Mouse (Mus musculus) regulatory T cell (primary cell): ENCODE measurements around the gene Col8a2.

ENCODE experiments used
- in situ Hi-C: fragments of 300-600 bp; cut with MboI, MseI; formaldehyde crosslinking; loops from one replicate; pipeline ENCODE4 v1.15.1; 2025; ENCODE audit warnings: high pct_unique_total_duplicates

The Col8a2 gene

GRCm38 (mm10) chr4:126260520-126261201 lies 25.9 kb upstream of the Col8a2 start:
- in situ Hi-C loops, result loop anchor here (5.0 kb wide), 1 partner anchor 33 kb away; no protein-coding TSS in a partner anchor

- in situ Hi-C loops, result loop anchor here (5.0 kb wide), 1 partner anchor 34 kb away; no protein-coding TSS in a partner anchor
These were observed 25.3 kb upstream of the Col8a2 start for GRCm38 (mm10) chr4:126261266-126261665.

GRCm38 (mm10) chr4:126261675-126262074 lies 24.9 kb upstream of the Col8a2 start:
- in situ Hi-C loops, result loop anchor here (5.0 kb wide), 1 partner anchor 34 kb away; no protein-coding TSS in a partner anchor

- in situ Hi-C loops, result loop anchor here (5.0 kb wide), 1 partner anchor 35 kb away; no protein-coding TSS in a partner anchor
These were observed 24.3 kb upstream of the Col8a2 start, which contains the start of gene Trappc3 for GRCm38 (mm10) chr4:126262119-126262807. Gene Trappc3 (plus strand): TSS chr4:126262325.

GRCm38 (mm10) chr4:126269292-126269691 lies 17.3 kb upstream of the Col8a2 start:
- in situ Hi-C loops, result no loop called here

GRCm38 (mm10) chr4:126273753-126274152 lies 12.8 kb upstream of the Col8a2 start:
- in situ Hi-C loops, result no loop called here

- in situ Hi-C loops, result no loop called here
These were observed 11.5 kb upstream of the Col8a2 start for GRCm38 (mm10) chr4:126275081-126275480.

GRCm38 (mm10) chr4:126275681-126276131 lies 10.9 kb upstream of the Col8a2 start:
- in situ Hi-C loops, result no loop called here

GRCm38 (mm10) chr4:126277906-126278564 lies 8.6 kb upstream of the Col8a2 start:
- in situ Hi-C loops, result no loop called here

GRCm38 (mm10) chr4:126278565-126278915 lies 8.1 kb upstream of the Col8a2 start:
- in situ Hi-C loops, result no loop called here

- in situ Hi-C loops, result no loop called here
These were observed 7.6 kb upstream of the Col8a2 start for GRCm38 (mm10) chr4:126278961-126279360.

GRCm38 (mm10) chr4:126281706-126282105 lies 4.9 kb upstream of the Col8a2 start:
- in situ Hi-C loops, result no loop called here

GRCm38 (mm10) chr4:126283582-126283981 lies 3.0 kb upstream of the Col8a2 start:
- in situ Hi-C loops, result no loop called here

GRCm38 (mm10) chr4:126287302-126287995 lies 856 bp downstream of the Col8a2 start:
- in situ Hi-C loops, result no loop called here

- in situ Hi-C loops, result no loop called here
These were observed 1.6 kb downstream of the Col8a2 start for GRCm38 (mm10) chr4:126288085-126288666.

GRCm38 (mm10) chr4:126290314-126290713 lies 3.7 kb downstream of the Col8a2 start:
- in situ Hi-C loops, result no loop called here

- in situ Hi-C loops, result no loop called here
These were observed 4.6 kb downstream of the Col8a2 start for GRCm38 (mm10) chr4:126291196-126291595.

- in situ Hi-C loops, result no loop called here
These were observed 8.6 kb downstream of the Col8a2 start for GRCm38 (mm10) chr4:126295152-126295551.

- in situ Hi-C loops, result no loop called here
These were observed 9.3 kb downstream of the Col8a2 start for GRCm38 (mm10) chr4:126295937-126296336.

GRCm38 (mm10) chr4:126296617-126297101 lies 10.1 kb downstream of the Col8a2 start:
- in situ Hi-C loops, result no loop called here

GRCm38 (mm10) chr4:126300916-126301583 lies 14.5 kb downstream of the Col8a2 start:
- in situ Hi-C loops, result no loop called here
